Mouse (Mus musculus): ENCODE data around the gene Disc1.

Disc1 gene

GRCm38 (mm10) chr8:125068146-125068905 lies 14.3 kb downstream of the Disc1 start:
- DNase-seq: no peak

DNA sequence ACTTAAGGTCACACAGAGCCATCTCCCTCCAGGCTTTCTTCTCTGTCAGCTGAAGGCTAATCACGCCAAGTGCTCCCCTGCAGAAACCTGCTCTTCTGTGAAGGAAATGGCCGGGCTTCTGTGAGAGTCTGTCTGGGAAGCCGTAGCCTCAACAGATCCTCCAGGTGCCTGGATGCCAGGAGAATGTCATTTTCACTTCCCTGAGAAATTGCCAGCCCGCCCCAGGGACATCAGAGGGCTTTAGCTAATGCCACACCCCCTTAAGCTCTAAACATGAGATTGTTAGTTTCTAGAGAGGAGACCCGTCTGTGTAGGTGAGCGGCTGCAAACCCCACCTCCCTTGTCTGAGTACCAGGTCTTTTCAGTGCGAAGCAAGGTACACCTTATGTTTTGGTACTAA lies 15.3 kb downstream of the Disc1 start:
- no peak for DNase-seq

DNA sequence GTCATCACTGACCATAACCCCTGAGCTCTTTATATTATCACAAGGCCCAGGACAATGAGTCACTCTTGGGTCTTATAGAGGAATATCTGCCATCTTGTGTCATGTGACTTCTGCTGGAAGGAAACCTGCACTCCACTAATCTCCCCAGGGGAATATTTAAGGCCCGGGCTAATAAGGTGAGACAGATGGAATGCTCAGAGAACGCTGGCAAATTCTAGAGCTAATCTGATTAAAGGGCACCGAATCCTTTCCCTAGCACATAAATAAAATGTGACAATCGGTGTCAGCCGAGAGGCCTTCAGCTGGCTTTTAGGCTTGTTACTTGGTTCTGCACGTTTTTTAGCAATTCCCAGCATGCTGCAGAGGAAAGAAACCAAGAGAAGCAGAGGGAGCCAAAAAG lies 15.7 kb downstream of the Disc1 start:
- no peak for DNase-seq

- no peak for DNase-seq
Observed at GRCm38 (mm10) chr8:125074141-125074540, 20.1 kb downstream of the Disc1 start.

DNA sequence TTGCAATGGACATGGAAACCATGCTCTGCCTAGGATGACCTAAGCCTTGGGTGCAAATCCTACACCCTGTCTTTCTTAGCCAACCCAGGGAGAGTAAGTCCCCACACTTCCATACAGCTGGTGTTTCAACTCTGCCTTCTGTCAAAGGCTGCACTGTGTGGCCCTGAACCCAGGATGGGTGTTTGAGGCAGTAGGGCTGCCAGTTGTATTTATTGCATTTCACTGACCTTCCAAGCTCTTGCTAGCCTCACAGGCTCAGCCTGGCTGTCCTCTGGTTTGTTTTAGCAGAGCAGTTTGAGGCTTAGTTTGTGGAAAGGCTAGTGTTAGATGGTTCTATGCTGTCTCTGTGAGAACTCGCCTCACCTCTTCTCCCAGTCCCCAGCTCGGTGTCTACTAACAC lies 20.6 kb downstream of the Disc1 start:
- no peak for DNase-seq

- DNase-seq: no peak
Observed at GRCm38 (mm10) chr8:125075389-125075788, 21.4 kb downstream of the Disc1 start.

- DNase-seq: no peak
Observed at GRCm38 (mm10) chr8:125077326-125077725, 23.3 kb downstream of the Disc1 start.

- DNase-seq: peak; percentile 97
Observed at GRCm38 (mm10) chr8:125078771-125079384, 24.9 kb downstream of the Disc1 start.

- DNase-seq: no peak
Observed at GRCm38 (mm10) chr8:125080388-125081344, 26.7 kb downstream of the Disc1 start.

DNA sequence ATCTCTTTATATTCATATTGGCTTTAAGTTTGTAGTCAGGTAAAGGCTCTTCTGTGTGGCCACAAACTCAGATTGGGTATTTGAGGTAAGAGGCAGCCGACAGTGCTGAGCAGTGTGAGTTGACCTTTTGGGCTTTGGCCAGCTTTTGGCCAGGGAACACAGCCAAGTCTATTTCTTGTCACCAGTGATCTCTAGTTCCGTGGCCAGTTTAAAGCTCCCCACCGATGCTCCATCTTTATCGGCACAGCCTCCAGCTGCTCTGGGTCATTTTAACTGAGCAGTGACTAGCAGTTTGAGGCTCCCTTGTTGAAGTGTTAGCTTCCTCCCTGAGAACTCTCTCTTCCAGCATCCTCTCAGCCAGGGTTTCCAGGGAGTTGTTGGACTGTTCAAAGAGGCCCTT lies 29.8 kb downstream of the Disc1 start:
- peak; percentile 75 to 76 for DNase-seq

DNA sequence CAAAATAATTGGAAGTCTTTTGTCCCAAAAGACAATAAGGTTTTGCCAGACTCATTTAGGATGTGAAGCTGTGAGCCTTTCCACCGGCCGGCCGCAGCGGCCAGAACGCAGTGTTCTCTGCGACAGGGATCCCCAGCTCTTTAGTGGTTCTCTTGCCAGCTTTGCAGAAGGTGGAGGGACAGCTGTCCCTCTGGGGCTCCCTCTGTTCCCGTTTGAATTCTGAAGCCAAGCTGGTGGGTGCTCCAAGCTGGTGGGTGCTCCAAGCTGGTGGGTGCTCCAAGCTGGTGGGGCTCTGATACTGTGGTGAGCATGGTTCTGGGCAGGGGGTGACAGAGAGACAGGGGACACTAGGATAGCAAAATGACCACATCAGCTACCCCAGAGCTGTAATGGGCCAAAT lies 30.5 kb downstream of the Disc1 start:
- no peak for DNase-seq

- DNase-seq: no peak
Observed at GRCm38 (mm10) chr8:125090889-125091740, 37.1 kb downstream of the Disc1 start.

DNA sequence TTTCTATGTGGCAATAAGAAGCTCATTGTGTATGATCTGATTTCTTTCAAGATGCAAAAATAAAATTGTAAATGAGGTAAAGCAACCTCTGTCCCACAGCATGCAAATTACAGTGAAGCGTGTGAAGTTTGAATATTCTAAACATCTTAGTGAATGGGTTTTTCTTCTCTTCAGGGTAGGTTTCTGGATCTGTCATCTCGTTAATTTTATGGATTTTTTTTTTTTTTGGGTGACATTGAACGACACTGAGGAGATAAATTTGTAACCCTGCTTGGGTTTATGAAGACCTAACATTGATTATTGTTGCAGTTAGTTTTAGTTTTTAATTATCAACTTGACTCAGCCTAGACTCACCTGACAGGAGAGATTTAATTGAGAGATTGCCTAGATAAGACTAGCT lies 43.1 kb downstream of the Disc1 start:
- no peak for DNase-seq

DNA sequence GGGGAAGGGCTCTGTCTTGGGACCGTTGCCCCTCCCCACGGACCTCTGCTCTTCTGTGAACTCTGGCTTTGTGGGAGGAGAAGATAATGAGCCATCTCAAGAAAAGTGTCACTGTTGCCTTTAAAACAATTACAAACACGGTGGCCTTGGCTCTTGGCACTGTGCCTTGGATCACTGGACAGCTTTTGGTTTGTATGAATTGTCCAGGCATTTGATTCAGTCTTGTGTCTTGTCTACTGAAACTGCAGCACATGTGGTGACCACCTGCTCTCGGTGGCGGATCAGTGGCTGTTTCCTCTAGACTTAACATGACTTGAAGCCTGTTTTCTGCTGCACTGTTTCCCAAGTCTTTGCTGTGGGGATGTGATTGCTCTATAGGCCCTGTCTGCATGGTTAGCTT lies 44.1 kb downstream of the Disc1 start:
- DNase-seq: no peak

DNA sequence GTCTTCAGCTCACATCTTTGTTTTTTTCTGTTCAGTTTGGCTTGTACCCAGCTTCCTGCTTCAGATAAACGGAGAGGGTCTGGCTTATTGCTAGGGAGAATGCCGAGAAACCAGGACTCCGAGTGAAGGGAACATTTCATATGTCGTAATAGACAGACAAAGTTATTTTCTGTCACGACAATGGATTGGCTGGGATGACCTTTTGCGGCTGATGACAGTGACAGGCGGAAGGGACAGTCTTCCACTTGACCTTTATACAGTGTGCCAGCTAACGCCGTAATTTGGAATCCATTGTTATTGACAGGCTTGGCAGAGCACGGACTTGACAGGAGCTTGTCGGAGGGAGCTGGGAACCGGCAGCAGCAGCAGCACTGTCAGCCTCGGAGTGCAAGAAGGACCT lies 48.3 kb downstream of the Disc1 start:
- no peak for DNase-seq

GRCm38 (mm10) chr8:125113171-125113570 lies 59.2 kb downstream of the Disc1 start:
- no peak for DNase-seq

DNA sequence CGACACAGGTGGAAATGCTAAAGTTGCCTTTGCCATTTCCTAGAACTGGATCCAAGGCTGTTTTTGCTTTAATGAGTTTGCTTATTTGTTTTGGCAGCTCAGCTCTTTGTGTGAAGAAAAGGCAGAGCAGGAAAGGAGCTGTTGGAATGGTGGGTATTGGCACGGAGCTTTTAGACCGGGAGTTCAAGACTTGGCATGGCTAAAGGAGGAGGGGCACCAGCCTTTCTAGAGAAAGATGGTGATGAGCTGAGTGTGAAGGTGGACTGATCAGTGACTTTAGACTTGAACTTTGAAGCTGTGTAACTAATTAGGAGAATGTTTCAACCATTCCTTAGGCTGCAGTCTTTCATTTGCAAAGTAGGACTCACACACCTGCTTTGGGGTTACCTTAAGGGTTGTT lies 59.8 kb downstream of the Disc1 start:
- no peak for DNase-seq

DNA sequence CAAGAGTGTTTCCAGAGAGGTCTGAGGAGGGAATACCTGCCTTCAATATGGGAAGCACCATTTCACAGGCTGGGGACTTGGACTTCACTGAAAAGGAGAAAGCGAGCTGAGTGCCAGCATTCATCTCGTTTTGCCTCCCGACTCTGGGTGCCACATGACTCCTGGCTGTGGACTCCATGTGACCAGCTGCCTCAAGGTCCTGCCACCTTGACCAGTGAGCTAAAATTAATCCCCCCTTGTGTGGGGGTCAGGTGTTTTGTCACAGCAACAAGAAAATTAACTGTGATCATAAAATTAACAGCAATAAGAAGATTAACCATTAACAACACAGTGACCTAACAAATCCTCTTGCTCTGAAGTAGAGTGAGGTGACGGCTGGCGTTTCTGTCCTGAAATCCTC lies 61.3 kb downstream of the Disc1 start:
- DNase-seq: no peak

GRCm38 (mm10) chr8:125116616-125117015 lies 62.6 kb downstream of the Disc1 start:
- peak; percentile 57 to 61 for DNase-seq

GRCm38 (mm10) chr8:125126482-125126881 lies 72.5 kb downstream of the Disc1 start:
- no peak for DNase-seq

- DNase-seq: no peak
Observed at GRCm38 (mm10) chr8:125127621-125128020, 73.6 kb downstream of the Disc1 start.

GRCm38 (mm10) chr8:125128305-125128704 lies 74.3 kb downstream of the Disc1 start:
- DNase-seq: peak; percentile 16 to 22

GRCm38 (mm10) chr8:125130835-125131234 lies 76.8 kb downstream of the Disc1 start:
- no peak for DNase-seq
